Mouse (Mus musculus) heart, embryonic 14.5 days (tissue): Measurements from ENCODE around the gene Cdc14a. TPM values are rescaled to one million over a fixed set of nuclear protein-coding genes. Genes with fewer than 3 reads are reported as not detected.

Source experiments
- ATAC-seq: fragments of 200-750 bp; cut with Nextera tagmentation; 2 replicates; pipeline ENCODE4 v1.8.0; 2017; ENCODE audit warnings: low read depth, moderate TSS enrichment; ENCODE audit not compliant: insufficient number of reproducible peaks, insufficient read depth, low FRiP score
- H3K27ac ChIP-seq, 2 experiments: fragments of 200-500 bp in 1 of 2; fragments of 300-500 bp in 1 of 2; sonication (generic) in 1 of 2; replicated peaks in 1 of 2; 2 replicates each; pipeline ENCODE4 v1.5.1; 2012 to 2014; ENCODE audit warnings: low read depth in 2 of 2, low read length in 2 of 2, control low read depth in 1 of 2, mild to moderate bottlenecking in 1 of 2, mixed read lengths in 1 of 2; ENCODE audit not compliant: control insufficient read depth in 1 of 2, insufficient read depth in 1 of 2
- H3K27me3 ChIP-seq: fragments of 300-500 bp; sonication (generic); 2 replicates; pipeline ENCODE4 v1.6.1; 2014; ENCODE audit warnings: mild to moderate bottlenecking, low read length, control low read depth; ENCODE audit not compliant: control insufficient read depth, insufficient read depth
- H3K36me3 ChIP-seq: fragments of 300-500 bp; sonication (generic); 2 replicates; pipeline ENCODE4 v1.6.1; 2014; ENCODE audit warnings: mild to moderate bottlenecking, control low read depth, low read length, mixed read lengths; ENCODE audit not compliant: control insufficient read depth, insufficient read depth
- H3K4me1 ChIP-seq, 2 experiments: fragments of 200-500 bp in 1 of 2; fragments of 300-500 bp in 1 of 2; sonication (generic) in 1 of 2; 2 replicates each; pipeline ENCODE4 v1.6.1; 2012 to 2014; ENCODE audit warnings: low read length in 2 of 2, control low read depth in 1 of 2, mixed read lengths in 1 of 2; ENCODE audit not compliant: control insufficient read depth in 2 of 2, insufficient read depth in 2 of 2
- H3K4me2 ChIP-seq: fragments of 300-500 bp; sonication (generic); 2 replicates; pipeline ENCODE4 v1.6.1; 2014; ENCODE audit warnings: mild to moderate bottlenecking, low read length
- H3K4me3 ChIP-seq, 2 experiments: fragments of 200-500 bp in 1 of 2; fragments of 300-500 bp in 1 of 2; sonication (generic) in 1 of 2; 2 replicates each; pipeline ENCODE4 v1.5.1; 2012 to 2014; ENCODE audit warnings: low read length in 2 of 2, mild to moderate bottlenecking in 2 of 2, control low read depth in 1 of 2, low read depth in 1 of 2, moderate library complexity in 1 of 2; ENCODE audit not compliant: control insufficient read depth in 1 of 2, insufficient read depth in 1 of 2
- H3K9ac ChIP-seq: fragments of 300-500 bp; sonication (generic); 2 replicates; pipeline ENCODE4 v1.6.1; 2014; ENCODE audit warnings: mild to moderate bottlenecking, low read length
- H3K9me3 ChIP-seq: fragments of 300-500 bp; sonication (generic); 2 replicates; pipeline ENCODE4 v1.6.1; 2016; ENCODE audit warnings: low read length, control low read depth; ENCODE audit not compliant: control insufficient read depth
- WGBS: fragments of 180-500 bp; shearing (Covaris S2); extraction: QIAGEN DNeasy Blood & Tissue Kit; methylation state at CpG from one replicate; pipeline ENCODE4 v1.1.7; 2014; 5-methylcytosine and 5-hydroxymethylcytosine counted together
- polyA plus RNA-seq: library from polyadenylated mRNA; unstranded; fragments of >200 nt; fragmentation: Nextera tagmentation; extraction: Ambion mirVana; gene quantifications from 2 replicates; pipeline ENCODE4 v1.2.1, GENCODE M21; 2014

Gene Cdc14a
- polyA plus RNA-seq: 4.8 and 4.9 TPM in 2 replicates

- H3K4me2 ChIP-seq: peak within 1 kb of the TSS; percentile 91
- H3K9me3 ChIP-seq: no peaks in the 10 kb centered on the region
- H3K27ac ChIP-seq: peak within 1 kb of the TSS; percentile 71 to 78
- peak within 1 kb of the TSS; percentile 89 for H3K9ac ChIP-seq
- H3K36me3 ChIP-seq: no peaks in the 10 kb centered on the region; the same call in 1 of the 2 replicates
- H3K4me3 ChIP-seq: peak within 1 kb of the TSS; percentile 85 to 100
- H3K4me1 ChIP-seq: peaks cover 5 to 10% of the 10 kb centered on the region in 2 experiments
- whole genome bisulfite sequencing: under 1% methylated on average over 56 of the region's 64 CpGs
- peak; percentile 86 for ATAC-seq
- no peaks in the 10 kb centered on the region for H3K27me3 ChIP-seq
These were observed at the start of gene Cdc14a for GRCm38 (mm10) chr3:116423353-116424159. Gene Cdc14a, minus strand, starts transcription at chr3:116424032.

- Histone ChIP-seq H3K9ac (no peak overlapping the region), H3K36me3 (no peaks in the 10 kb centered on the region), H3K4me2 (no peak overlapping the region), H3K4me1 (no peaks in the 10 kb centered on the region), H3K27ac (no peak overlapping the region), H3K27me3 (no peaks in the 10 kb centered on the region), H3K4me3 (no peak overlapping the region), H3K9me3 (no peaks in the 10 kb centered on the region)
- 87% methylated on average over 12 of the region's 12 CpGs for WGBS
- no peak for ATAC-seq
These were observed 41.9 kb upstream of the Cdc14a start for GRCm38 (mm10) chr3:116465709-116466108.

GRCm38 (mm10) chr3:116464318-116464717 is 40.5 kb upstream of the Cdc14a start:
- WGBS: 65% methylated on average over 2 of the region's 2 CpGs
- H3K36me3 ChIP-seq: no peaks in the 10 kb centered on the region
- no peak for ATAC-seq

GRCm38 (mm10) chr3:116461053-116461452 is 37.2 kb upstream of the Cdc14a start:
- H3K4me2 ChIP-seq: no peak overlapping the region
- H3K36me3 ChIP-seq: no peaks in the 10 kb centered on the region
- no peaks in the 10 kb centered on the region for H3K27me3 ChIP-seq
- no peak for ATAC-seq
- H3K9me3 ChIP-seq: 0 out of 2 replicates have a peak, but pooled peaks cover 2% of the 10 kb centered on the region
- H3K27ac ChIP-seq: no peak overlapping the region
- H3K9ac ChIP-seq: no peak overlapping the region
- 80% methylated on average over 4 of the region's 4 CpGs for WGBS
- H3K4me3 ChIP-seq: no peak overlapping the region
- no peaks in the 10 kb centered on the region for H3K4me1 ChIP-seq

More at GRCm38 (mm10) chr3:116464318-116464717, 40.5 kb upstream of the Cdc14a start:
- no peak overlapping the region for H3K4me3 ChIP-seq
- no peak overlapping the region for H3K27ac ChIP-seq
- H3K4me2 ChIP-seq: no peak overlapping the region
- no peak overlapping the region for H3K9ac ChIP-seq
- no peaks in the 10 kb centered on the region for H3K9me3 ChIP-seq
- H3K27me3 ChIP-seq: no peaks in the 10 kb centered on the region
- no peaks in the 10 kb centered on the region for H3K4me1 ChIP-seq

- WGBS: 6% methylated on average over 1 of the region's 1 CpGs
- no peaks in the 10 kb centered on the region for H3K27me3 ChIP-seq
- no peak overlapping the region for H3K9ac ChIP-seq
- no peak overlapping the region for H3K4me2 ChIP-seq
- H3K9me3 ChIP-seq: peaks cover 9% of the 10 kb centered on the region; the same call in 1 of the 2 replicates
- no peaks in the 10 kb centered on the region for H3K36me3 ChIP-seq
- no peak for ATAC-seq
- no peak overlapping the region for H3K27ac ChIP-seq
- no peaks in the 10 kb centered on the region for H3K4me1 ChIP-seq
- H3K4me3 ChIP-seq: no peak overlapping the region
These were observed 30.7 kb upstream of the Cdc14a start for GRCm38 (mm10) chr3:116454529-116454928.

GRCm38 (mm10) chr3:116450741-116451140 is 26.9 kb upstream of the Cdc14a start:
- Histone ChIP-seq H3K4me3 (no peak overlapping the region), H3K27me3 (no peaks in the 10 kb centered on the region), H3K4me1 (no peaks in the 10 kb centered on the region), H3K9me3 (peaks cover 6% of the 10 kb centered on the region; the same call in 1 of the 2 replicates), H3K4me2 (no peak overlapping the region), H3K27ac (no peak overlapping the region), H3K36me3 (no peaks in the 10 kb centered on the region), H3K9ac (no peak overlapping the region)
- 73% methylated on average over 3 of the region's 3 CpGs for WGBS
- ATAC-seq: no peak

- Histone ChIP-seq H3K36me3 (no peaks in the 10 kb centered on the region), H3K27me3 (no peaks in the 10 kb centered on the region), H3K4me1 (no peaks in the 10 kb centered on the region), H3K9me3 (no peaks in the 10 kb centered on the region), H3K9ac (no peak overlapping the region), H3K4me3 (no peak overlapping the region), H3K4me2 (no peak overlapping the region), H3K27ac (no peak overlapping the region)
- ATAC-seq: no peak
- WGBS: 80% methylated on average over 9 of the region's 9 CpGs
These were observed 20.5 kb upstream of the Cdc14a start for GRCm38 (mm10) chr3:116444327-116444726.
